Mouse (Mus musculus): ENCODE measurements around the gene Ubap2l.

The Ubap2l gene

GRCm38 (mm10) chr3:90065553-90065952 is 13.1 kb upstream of the Ubap2l start:
- peak; percentile 58 to 67 for DNase-seq

- no peak for DNase-seq
Observed at GRCm38 (mm10) chr3:90064383-90064782, 12.0 kb upstream of the Ubap2l start.

- no peak for DNase-seq
Observed at GRCm38 (mm10) chr3:90062539-90062938, 10.1 kb upstream of the Ubap2l start.

GRCm38 (mm10) chr3:90061549-90061948 is 9.1 kb upstream of the Ubap2l start:
- no peak for DNase-seq

- peak; percentile 73 to 80 for DNase-seq
Observed at GRCm38 (mm10) chr3:90051441-90052350, 732 bp downstream of the Ubap2l start, which contains the start of gene 4933434E20Rik. Gene 4933434E20Rik (plus strand): TSS chr3:90051636.

GRCm38 (mm10) chr3:90049691-90050090 is 2.7 kb downstream of the Ubap2l start:
- no peak for DNase-seq

GRCm38 (mm10) chr3:90036263-90036662 is 16.2 kb downstream of the Ubap2l start:
- DNase-seq: no peak

GRCm38 (mm10) chr3:90034653-90035052 is 17.8 kb downstream of the Ubap2l start:
- DNase-seq: no peak

- no peak for DNase-seq
Observed at GRCm38 (mm10) chr3:90016626-90017025, 35.8 kb downstream of the Ubap2l start.

- no peak for DNase-seq
Observed at GRCm38 (mm10) chr3:90010291-90010690, 42.1 kb downstream of the Ubap2l start.

GRCm38 (mm10) chr3:90004091-90004796 is 48.2 kb downstream of the Ubap2l start:
- no peak for DNase-seq

- DNase-seq: no peak
Observed at GRCm38 (mm10) chr3:89999830-90000229, 52.6 kb downstream of the Ubap2l start.

- DNase-seq: peak in 1 of 2 experiments; percentile 15
Observed at GRCm38 (mm10) chr3:89999090-89999489, 53.3 kb downstream of the Ubap2l start.

GRCm38 (mm10) chr3:89998612-89999054 is 53.8 kb downstream of the Ubap2l start, which contains the start of gene Hax1:
Gene Hax1 (minus strand): TSS chr3:89998780.
- DNase-seq: peak; percentile 96 to 97

GRCm38 (mm10) chr3:89997791-89998495 is 54.5 kb downstream of the Ubap2l start:
- DNase-seq: peak in 1 of 2 experiments; percentile 15

- no peak for DNase-seq
Observed at GRCm38 (mm10) chr3:89994807-89995515, 57.5 kb downstream of the Ubap2l start.

GRCm38 (mm10) chr3:89987822-89988221 is 64.6 kb downstream of the Ubap2l start:
- DNase-seq: no peak

- no peak for DNase-seq
Observed at GRCm38 (mm10) chr3:89987211-89987610, 65.2 kb downstream of the Ubap2l start.

- DNase-seq: no peak
Observed at GRCm38 (mm10) chr3:89982426-89982825, 70.0 kb downstream of the Ubap2l start.

- DNase-seq: no peak
Observed at GRCm38 (mm10) chr3:89976859-89977258, 75.6 kb downstream of the Ubap2l start.

- no peak for DNase-seq
Observed at GRCm38 (mm10) chr3:89968509-89968908, 83.9 kb downstream of the Ubap2l start.

- no peak for DNase-seq
Observed at GRCm38 (mm10) chr3:89966946-89967345, 85.5 kb downstream of the Ubap2l start.

All from cerebellum, postnatal 14 days (tissue).